Mouse (Mus musculus) mature B cell (primary cell): ENCODE measurements around the gene Cnnm1.

Source experiments
- in situ Hi-C: fragments of 300-500 bp; cut with MboI; formaldehyde crosslinking; loops from 2 replicates; pipeline ENCODE4 v1.14.3; 2019

Cnnm1 gene

DNA sequence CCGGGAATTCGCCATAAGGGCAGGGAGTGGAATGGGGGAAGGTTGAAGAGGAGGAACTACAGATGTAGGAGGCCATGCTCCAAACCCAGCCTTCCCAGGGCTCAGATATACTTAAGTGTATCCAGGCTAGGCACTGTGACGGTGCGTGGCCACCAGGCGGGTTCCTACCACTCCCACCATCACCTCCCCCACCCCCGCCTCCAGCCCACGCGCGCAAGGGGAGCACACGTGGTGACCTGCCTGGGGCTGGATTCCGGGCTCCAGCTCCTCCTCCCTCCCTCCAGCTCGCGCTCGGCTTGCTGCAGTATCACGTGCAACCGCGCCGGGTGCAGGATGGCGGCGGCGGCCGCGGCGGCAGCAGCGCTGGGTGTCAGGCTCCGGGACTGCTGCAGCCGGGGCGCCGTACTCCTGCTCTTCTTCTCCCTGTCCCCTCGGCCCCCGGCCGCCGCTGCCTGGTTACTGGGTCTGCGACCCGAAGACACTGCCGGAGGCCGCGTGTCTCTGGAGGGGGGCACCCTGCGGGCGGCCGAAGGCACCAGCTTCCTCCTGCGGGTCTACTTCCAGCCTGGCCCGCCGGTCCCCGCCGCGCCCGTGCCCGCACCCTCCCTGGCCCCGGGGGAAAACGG is at the start of gene Cnnm1:
Gene Cnnm1 (plus strand): TSS at position 325 of the 626 bp plus-strand sequence.
- in situ Hi-C loops: no loop called here

DNA sequence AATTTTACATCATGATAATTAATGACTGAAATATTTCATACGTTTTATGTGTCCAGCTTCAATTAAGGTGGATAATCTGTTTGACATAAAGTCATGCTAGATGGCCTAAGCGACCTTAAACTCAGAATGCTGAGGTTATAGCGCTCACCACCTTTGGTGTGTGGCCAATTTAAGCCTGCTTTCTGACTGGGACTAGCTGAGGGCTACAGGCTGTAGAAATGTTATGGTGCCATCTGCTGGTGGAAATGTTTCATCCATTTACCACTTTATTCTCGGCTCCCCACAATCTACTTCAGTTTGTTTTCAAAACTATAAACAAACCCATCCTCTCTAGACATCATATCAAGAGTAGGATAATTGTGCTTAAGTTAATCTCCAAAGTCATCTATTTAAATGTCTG is 43.9 kb upstream of the Cnnm1 start:
- in situ Hi-C loops: no loop called here

DNA sequence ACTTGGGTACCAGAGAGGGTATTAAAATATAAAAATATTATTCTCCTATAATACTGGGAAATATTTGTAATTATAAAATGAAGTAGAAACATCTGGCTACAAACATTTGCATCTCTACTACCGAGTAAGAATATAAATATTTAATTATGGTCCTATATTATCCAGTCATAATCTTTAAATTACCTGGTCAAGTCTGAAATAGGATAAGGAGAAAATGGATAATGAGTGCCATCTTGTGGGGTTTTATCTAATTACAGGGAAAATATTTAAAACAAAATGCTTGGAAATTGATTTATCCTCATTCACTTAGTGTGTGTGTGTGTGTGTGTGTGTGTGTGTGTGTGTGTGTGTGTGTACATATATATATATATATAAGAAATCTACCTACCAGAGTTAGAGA is 33.1 kb upstream of the Cnnm1 start:
- in situ Hi-C loops: no loop called here

GRCm38 (mm10) chr19:43415565-43415964 is 24.7 kb upstream of the Cnnm1 start:
- in situ Hi-C loops: no loop called here

DNA sequence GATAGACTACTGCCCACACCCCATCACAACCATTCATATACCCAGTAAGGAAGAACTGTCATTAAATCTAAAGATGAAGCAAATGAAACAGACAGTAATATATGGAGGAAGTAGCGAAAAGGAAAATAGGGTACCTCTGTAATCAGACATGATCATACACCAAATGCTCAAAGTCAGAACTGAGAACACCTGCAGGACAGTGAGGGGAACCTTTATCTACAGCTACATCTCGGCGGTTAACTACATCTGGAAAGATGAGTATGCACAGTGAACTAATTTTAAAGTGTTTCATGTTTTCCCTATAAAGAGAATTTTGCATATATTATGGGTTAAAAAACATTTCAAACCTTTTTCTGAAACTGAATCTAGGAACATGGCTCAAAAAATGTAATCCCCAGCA is 19.7 kb upstream of the Cnnm1 start:
- in situ Hi-C loops: no loop called here

DNA sequence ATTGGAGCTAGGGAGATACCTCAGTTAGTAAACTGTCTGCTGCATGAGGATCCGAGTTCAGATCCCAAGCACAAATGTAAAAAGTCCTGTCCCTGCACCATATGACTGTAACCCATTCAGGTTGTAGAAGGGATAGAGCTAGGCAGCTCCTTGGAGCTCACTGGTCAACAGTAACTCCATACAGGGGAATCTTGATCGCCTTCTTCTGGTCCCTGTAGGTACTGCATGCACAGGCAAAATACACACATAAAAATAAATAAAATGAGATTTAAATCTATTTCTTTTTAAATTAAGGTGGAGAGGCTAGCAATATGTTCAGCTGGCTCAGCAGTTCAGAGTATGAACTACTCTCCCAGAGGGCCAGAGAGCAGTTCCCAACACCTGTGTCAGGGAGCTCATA is 16.2 kb upstream of the Cnnm1 start:
- in situ Hi-C loops: no loop called here

DNA sequence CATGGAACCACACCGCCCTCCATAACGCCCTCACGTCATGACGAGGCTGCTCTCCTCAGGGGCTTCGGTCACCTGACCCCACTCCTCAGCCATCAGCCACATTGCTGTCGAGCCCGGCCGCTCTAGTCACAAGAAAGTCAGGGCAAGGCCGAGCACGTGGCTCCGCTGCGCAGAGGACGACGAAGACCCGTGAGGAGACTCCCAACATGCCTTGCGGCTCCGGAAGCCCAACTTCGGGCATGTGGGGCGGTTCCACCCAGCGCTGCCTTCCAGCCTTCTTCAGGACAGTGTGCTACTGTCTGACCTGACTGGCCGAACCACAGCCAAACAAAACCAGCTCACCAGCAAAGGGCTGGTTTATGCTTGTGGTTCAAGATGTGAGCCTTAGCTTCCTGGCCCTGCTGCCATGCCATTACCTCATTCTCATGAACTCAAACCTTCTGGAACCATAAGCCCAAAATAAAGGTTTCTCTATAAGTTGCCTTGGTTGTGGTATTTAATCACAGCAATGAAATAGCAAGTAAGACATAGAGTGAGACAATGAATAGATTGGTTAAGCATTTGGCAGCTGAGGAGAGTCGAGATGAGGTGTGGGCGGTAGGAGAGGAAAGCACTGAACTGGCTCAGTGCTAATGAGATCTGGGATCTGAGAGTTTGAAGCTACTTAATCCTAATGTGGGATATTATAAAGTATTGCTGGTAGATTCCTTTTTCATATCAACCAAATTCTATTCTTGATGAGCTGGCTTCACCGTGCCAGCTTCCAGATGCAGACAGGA is 12.6 kb upstream of the Cnnm1 start:
- in situ Hi-C loops: no loop called here

DNA sequence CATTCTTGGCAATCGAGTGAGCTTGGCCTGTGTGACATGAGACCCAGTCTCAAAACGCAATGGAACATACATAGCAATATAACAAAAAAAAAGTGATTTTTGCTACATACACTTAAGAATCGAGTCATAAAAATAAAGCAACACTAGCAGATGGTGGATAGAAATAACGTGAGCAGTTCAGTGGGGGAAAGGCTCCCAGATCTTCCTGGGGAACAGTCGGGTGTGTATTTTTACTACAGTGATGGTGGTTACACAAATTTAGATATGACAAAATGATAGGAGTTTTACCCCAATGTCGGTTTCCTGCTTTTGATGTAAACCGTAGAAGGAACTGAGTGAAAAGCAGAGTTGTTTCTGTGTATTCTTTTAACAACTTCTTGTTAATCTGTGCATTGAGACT is 990 bp upstream of the Cnnm1 start:
- in situ Hi-C loops: no loop called here

- in situ Hi-C loops: no loop called here
Measured at GRCm38 (mm10) chr19:43440768-43441660, 778 bp downstream of the Cnnm1 start.

- in situ Hi-C loops: no loop called here
Measured at GRCm38 (mm10) chr19:43441661-43441990, 1.4 kb downstream of the Cnnm1 start.

- in situ Hi-C loops: no loop called here
Measured at GRCm38 (mm10) chr19:43442269-43442668, 2.0 kb downstream of the Cnnm1 start.

DNA sequence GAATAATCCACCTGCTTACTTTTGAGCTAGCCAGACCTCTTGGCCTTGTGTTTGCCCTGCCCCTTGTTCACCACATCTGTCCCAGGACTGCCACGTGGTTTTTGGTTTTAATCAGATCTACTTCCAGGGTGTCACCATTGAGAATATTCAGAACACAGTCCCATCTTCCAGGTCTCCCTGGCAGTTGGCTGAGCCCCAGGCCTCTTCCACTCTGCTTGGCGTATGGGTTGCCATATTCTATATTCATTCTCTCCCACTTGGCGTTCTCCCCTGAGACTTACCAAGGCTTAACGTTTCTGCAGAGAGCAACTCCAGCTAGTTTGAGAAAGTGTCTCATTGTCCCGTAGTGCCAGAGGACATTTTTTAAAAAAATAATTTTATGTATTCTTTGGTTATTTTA is 2.7 kb downstream of the Cnnm1 start:
- in situ Hi-C loops: no loop called here

- in situ Hi-C loops: no loop called here
Measured at GRCm38 (mm10) chr19:43444636-43445205, 4.5 kb downstream of the Cnnm1 start.

DNA sequence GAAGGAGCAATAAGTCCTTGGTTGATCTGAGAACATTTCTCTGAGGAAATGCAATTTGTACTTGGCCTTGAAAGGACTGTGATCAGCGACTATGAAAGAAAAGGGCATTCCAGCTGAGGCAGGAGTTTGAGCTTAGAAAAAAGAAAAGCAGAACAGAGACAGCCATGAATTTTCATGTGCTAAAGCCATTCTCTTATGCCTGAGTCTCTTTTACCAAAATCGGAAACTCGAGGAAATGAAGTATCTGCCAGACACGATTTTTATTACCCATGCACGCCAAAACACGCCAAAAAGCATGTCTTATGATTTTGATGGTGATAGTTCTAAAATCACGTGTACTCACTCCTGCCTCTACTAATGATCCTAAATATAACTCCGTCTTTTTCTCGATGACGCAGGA is 11.3 kb downstream of the Cnnm1 start:
- in situ Hi-C loops: no loop called here

DNA sequence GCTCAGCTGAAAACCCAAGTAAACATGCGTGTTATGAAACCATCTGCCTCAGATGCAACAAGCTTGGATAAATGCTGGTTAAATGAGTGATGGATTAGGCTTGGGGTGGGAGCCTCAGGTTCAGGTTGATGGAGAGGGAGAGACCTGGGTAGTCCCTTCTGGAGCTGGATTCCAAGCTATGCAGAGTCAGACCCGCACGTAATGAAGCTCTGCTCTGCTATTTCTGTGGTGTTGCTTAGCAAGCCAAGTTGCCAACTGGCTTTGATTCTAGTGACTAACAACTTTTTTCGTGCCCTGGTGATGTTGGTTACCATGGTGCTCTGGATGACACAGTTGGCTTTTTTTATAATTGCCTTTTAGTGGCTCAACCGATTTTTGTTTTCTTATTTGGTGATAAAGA is 11.9 kb downstream of the Cnnm1 start:
- in situ Hi-C loops: no loop called here

DNA sequence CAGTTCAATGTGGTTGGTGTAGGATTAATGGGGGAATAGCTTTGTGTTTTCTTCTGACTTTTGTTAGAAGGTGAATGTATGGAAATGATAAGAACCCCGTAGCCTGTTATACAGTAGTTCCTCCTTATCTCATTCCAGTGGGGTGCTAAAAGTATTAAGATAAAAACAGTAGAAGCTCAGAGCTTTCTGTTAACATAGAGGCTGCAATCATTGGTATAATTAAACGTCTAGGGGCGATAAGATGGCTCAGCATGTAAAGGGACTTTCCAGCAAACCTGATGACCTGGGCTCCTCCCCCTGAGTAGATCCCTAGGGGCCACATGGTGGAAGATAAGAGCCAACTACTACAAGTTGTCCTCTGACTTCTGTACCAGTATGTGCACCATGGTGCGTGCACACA is 12.8 kb downstream of the Cnnm1 start:
- in situ Hi-C loops: no loop called here

GRCm38 (mm10) chr19:43459948-43460347 is 19.7 kb downstream of the Cnnm1 start:
- in situ Hi-C loops: no loop called here

- in situ Hi-C loops: no loop called here
Measured at GRCm38 (mm10) chr19:43460481-43460880, 20.2 kb downstream of the Cnnm1 start.

GRCm38 (mm10) chr19:43462141-43462540 is 21.9 kb downstream of the Cnnm1 start:
- in situ Hi-C loops: no loop called here

DNA sequence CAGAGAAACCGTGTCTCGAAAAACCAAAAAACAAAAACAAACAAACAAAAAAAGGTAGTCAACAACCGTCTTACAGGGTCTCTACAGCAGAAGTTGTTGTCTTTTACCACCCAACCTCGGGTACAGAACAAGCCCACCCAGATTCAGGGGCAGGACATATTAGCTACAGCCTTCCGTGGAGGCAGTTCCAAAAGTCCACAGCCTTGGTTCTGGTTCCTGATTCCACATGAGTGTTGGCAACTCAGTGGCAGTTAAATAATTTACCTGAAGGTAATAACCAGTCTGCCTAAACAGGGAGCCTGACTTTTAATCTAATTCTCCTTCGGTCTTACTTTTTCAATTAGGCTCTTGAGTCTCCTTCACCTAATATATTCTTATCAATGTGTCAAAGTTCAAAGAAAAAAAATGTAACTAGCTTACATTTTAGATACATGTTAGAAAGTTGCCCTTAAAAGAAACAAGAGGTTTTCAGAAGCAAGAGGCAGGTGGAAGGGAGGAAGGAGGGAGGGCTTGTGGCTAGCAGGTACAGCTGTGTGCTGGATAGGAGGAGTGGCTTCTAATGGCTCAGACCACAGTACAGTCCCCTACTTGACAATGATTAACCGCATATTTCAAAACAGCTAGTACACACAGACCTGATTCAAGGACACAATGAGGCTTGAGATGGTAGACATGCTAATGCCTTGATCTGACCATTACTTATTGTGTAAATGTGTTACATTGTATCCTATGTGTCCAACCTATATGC is 23.5 kb downstream of the Cnnm1 start:
- in situ Hi-C loops: no loop called here

DNA sequence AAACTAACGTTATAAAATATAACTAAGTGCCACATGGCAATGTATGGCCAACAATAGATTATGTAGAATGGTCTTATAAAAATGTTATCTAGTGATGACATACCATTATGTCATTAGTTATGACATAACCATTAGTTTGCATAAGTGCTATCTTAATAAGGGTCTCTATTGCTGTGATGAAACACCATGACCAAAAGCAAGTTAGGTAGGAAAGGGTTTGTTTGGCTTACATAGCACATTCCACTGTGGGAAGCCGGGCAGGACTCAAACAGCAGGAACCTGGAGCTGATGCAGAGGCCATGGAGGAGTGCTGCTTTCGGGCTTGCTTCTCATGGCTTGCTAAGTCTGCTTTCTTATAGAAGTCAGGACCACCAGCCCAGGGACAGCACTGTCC is 24.1 kb downstream of the Cnnm1 start:
- in situ Hi-C loops: no loop called here

GRCm38 (mm10) chr19:43465076-43465475 is 24.8 kb downstream of the Cnnm1 start:
- in situ Hi-C loops: no loop called here
